Comparison of ENCODE assay signal across 21 mouse cellular contexts in the genomic region with DNA sequence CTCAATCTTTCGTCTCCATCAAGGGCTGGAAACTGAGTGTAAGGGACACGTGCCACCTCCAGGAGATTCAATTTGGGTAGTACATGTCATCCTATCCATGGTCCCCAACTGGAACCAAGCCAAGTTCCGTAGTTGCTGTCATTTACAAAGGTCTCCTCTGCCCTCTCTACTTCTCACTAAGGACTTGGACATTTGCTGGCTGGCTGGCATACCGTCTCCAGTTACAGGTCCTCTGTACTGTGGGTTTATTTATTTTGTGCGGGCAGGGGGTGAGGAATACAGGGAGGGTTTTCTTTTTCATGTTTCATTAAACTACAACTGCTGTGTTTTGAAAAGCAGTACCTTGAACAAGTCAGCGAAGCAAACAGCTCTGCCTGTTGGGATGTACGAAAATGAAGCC. TPM values are rescaled to one million over a fixed set of nuclear protein-coding genes. Genes with fewer than 3 reads are reported as not detected.
A peak's percentile ranks its signal among the peaks of the same experiment; 100 is the strongest.
DNase-seq lines count a peak whose midpoint lies in the region; ATAC-seq and TF ChIP-seq lines count a peak whose summit lies in the region.
"Had no signal": no experiment of that assay in that cellular context is flagged by ENCODE, and none has a peak within 500 bp of the region (broad histone marks: within the 10 kb centered on the region; RNA-seq: fewer than 3 reads in every experiment).

No protein-coding gene starts in this region.

- no peak for TF ChIP-seq CTCF in stomach, postnatal 0 days (IDR thresholded peaks at IDR 0.05; ENCODE audit: low read depth)

- DNase-seq in embryo, embryonic 10.5 days (ENCODE audit: low spot score) = peak; percentile 24
- no peak for DNase-seq in embryo, embryonic 9.5 days (ENCODE audit: extremely low spot score)
- DNase-seq in kidney, postnatal 10 days = no peak
- DNase-seq in midbrain, embryonic 11.5 days (ENCODE audit: low spot score, missing footprints) = peak; percentile 77
- peak; percentile 11 for DNase-seq in stomach, postnatal 0 days (ENCODE audit: low spot score)
- no peak for DNase-seq in hindbrain, embryonic 14.5 days (ENCODE audit: low spot score)
- DNase-seq: adrenal gland, postnatal 10 days; cerebellum, adult 2 months; cerebellum, postnatal 36 days; gastrocnemius, postnatal 10 days; heart, postnatal 10 days; lung, adult 18-20 months; lung, postnatal 10 days; thymus, postnatal 36 days had no signal

- ATAC-seq in kidney, embryonic 14.5 days (ENCODE audit: low FRiP score, low TSS enrichment) = peak; percentile 79
- no peak for ATAC-seq in midbrain, embryonic 11.5 days (ENCODE audit: low FRiP score)
- ATAC-seq in midbrain, embryonic 13.5 days = no peak
- ATAC-seq in stomach, postnatal 0 days (ENCODE audit: low FRiP score, low TSS enrichment) = no peak
- ATAC-seq in hindbrain, embryonic 14.5 days (ENCODE audit: low FRiP score) = no peak
- ATAC-seq: forebrain, embryonic 16.5 days had no signal

- H3K9me3 ChIP-seq in kidney, embryonic 14.5 days (ENCODE audit: control insufficient read depth, low read length) = no peaks in the 10 kb centered on the region
- no peaks in the 10 kb centered on the region for H3K9me3 ChIP-seq in midbrain, embryonic 11.5 days (ENCODE audit: control insufficient read depth, low read length)
- no peaks in the 10 kb centered on the region for H3K9me3 ChIP-seq in midbrain, embryonic 13.5 days
- H3K9me3 ChIP-seq in stomach, postnatal 0 days (ENCODE audit: control insufficient read depth, low read length) = no peaks in the 10 kb centered on the region
- H3K9me3 ChIP-seq in hindbrain, embryonic 14.5 days (ENCODE audit: control insufficient read depth, low read length) = no peaks in the 10 kb centered on the region
- H3K9me3 ChIP-seq: forebrain, embryonic 10.5 days; heart, embryonic 12.5 days; hindbrain, embryonic 15.5 days; midbrain, embryonic 12.5 days had no signal

- peaks cover 16% of the 10 kb centered on the region; the same call in 1 of the 2 replicates for H3K4me1 ChIP-seq in kidney, embryonic 14.5 days (ENCODE audit: control insufficient read depth, insufficient read depth, low read length)
- no peaks in the 10 kb centered on the region for H3K4me1 ChIP-seq in midbrain, embryonic 11.5 days (ENCODE audit: control insufficient read depth, insufficient read depth, low read length)
- H3K4me1 ChIP-seq in midbrain, embryonic 13.5 days (replicated peaks) = 0 out of 2 replicates have a peak, but pooled peaks cover 2% of the 10 kb centered on the region
- H3K4me1 ChIP-seq in stomach, postnatal 0 days (replicated peaks; ENCODE audit: control insufficient read depth, insufficient read depth) = peaks cover 4% of the 10 kb centered on the region; the same call in 1 of the 2 replicates
- H3K4me1 ChIP-seq in hindbrain, embryonic 14.5 days (replicated peaks; ENCODE audit: control insufficient read depth, insufficient read depth, low read length) = no peaks in the 10 kb centered on the region
- H3K4me1 ChIP-seq: hindbrain, embryonic 15.5 days; midbrain, embryonic 12.5 days had no signal

- no peak overlapping the region for H3K4me3 ChIP-seq in kidney, embryonic 14.5 days (ENCODE audit: low read length)
- no peak overlapping the region for H3K4me3 ChIP-seq in midbrain, embryonic 11.5 days (ENCODE audit: low read depth, low read length)
- no peak overlapping the region for H3K4me3 ChIP-seq in midbrain, embryonic 13.5 days (replicated peaks)
- H3K4me3 ChIP-seq in stomach, postnatal 0 days (ENCODE audit: low read depth, low read length) = no peak overlapping the region
- H3K4me3 ChIP-seq in hindbrain, embryonic 14.5 days (replicated peaks; ENCODE audit: low read length) = no peak overlapping the region
- H3K4me3 ChIP-seq: forebrain, embryonic 10.5 days; heart, embryonic 12.5 days; hindbrain, embryonic 15.5 days; midbrain, embryonic 12.5 days had no signal

- H3K27ac ChIP-seq in kidney, embryonic 14.5 days (ENCODE audit: low read depth, low read length) = no peak overlapping the region
- no peak overlapping the region for H3K27ac ChIP-seq in midbrain, embryonic 11.5 days (ENCODE audit: low read depth, low read length)
- H3K27ac ChIP-seq in midbrain, embryonic 13.5 days = no peak overlapping the region
- no peak overlapping the region for H3K27ac ChIP-seq in stomach, postnatal 0 days (replicated peaks)
- no peak overlapping the region for H3K27ac ChIP-seq in hindbrain, embryonic 14.5 days
- H3K27ac ChIP-seq: forebrain, embryonic 10.5 days; hindbrain, embryonic 15.5 days; midbrain, embryonic 12.5 days had no signal

- WGBS in kidney, embryonic 14.5 days = 32% methylated on average over 7 of the region's 7 CpGs
- 84% methylated on average over 7 of the region's 7 CpGs for WGBS in midbrain, embryonic 11.5 days
- 84% methylated on average over 7 of the region's 7 CpGs for WGBS in midbrain, embryonic 13.5 days
- 73% methylated on average over 7 of the region's 7 CpGs for WGBS in stomach, postnatal 0 days
- 79% methylated on average over 7 of the region's 7 CpGs for WGBS in hindbrain, embryonic 14.5 days

- H3K36me3 ChIP-seq in kidney, embryonic 14.5 days (ENCODE audit: control insufficient read depth, insufficient read depth, low read length) = no peaks in the 10 kb centered on the region
- no peaks in the 10 kb centered on the region for H3K36me3 ChIP-seq in midbrain, embryonic 11.5 days (ENCODE audit: control insufficient read depth, insufficient read depth, low read length)
- no peaks in the 10 kb centered on the region for H3K36me3 ChIP-seq in midbrain, embryonic 13.5 days
- no peaks in the 10 kb centered on the region for H3K36me3 ChIP-seq in stomach, postnatal 0 days (ENCODE audit: control insufficient read depth, insufficient read depth, low read length)
- H3K36me3 ChIP-seq in hindbrain, embryonic 14.5 days (replicated peaks; ENCODE audit: control insufficient read depth, insufficient read depth) = no peaks in the 10 kb centered on the region
- H3K36me3 ChIP-seq: forebrain, embryonic 10.5 days; heart, embryonic 12.5 days; hindbrain, embryonic 15.5 days; midbrain, embryonic 12.5 days had no signal

- H3K27me3 ChIP-seq in kidney, embryonic 14.5 days (ENCODE audit: control insufficient read depth, insufficient read depth, low read length) = 0 out of 2 replicates have a peak, but pooled peaks cover 4% of the 10 kb centered on the region
- H3K27me3 ChIP-seq in midbrain, embryonic 11.5 days (ENCODE audit: control insufficient read depth, insufficient read depth, low read length) = no peaks in the 10 kb centered on the region
- H3K27me3 ChIP-seq in midbrain, embryonic 13.5 days = no peaks in the 10 kb centered on the region
- no peaks in the 10 kb centered on the region for H3K27me3 ChIP-seq in stomach, postnatal 0 days (ENCODE audit: control insufficient read depth, insufficient read depth, low read length)
- H3K27me3 ChIP-seq in hindbrain, embryonic 14.5 days (ENCODE audit: control insufficient read depth, insufficient read depth, low read length) = no peaks in the 10 kb centered on the region
- H3K27me3 ChIP-seq: hindbrain, embryonic 15.5 days; midbrain, embryonic 12.5 days had no signal

- H3K9ac ChIP-seq in kidney, embryonic 14.5 days (ENCODE audit: low read depth, low read length) = no peak overlapping the region
- no peak overlapping the region for H3K9ac ChIP-seq in midbrain, embryonic 11.5 days (ENCODE audit: low read length)
- H3K9ac ChIP-seq in midbrain, embryonic 13.5 days (replicated peaks) = no peak overlapping the region
- H3K9ac ChIP-seq in stomach, postnatal 0 days (ENCODE audit: low read length) = no peak overlapping the region
- H3K9ac ChIP-seq in hindbrain, embryonic 14.5 days = no peak overlapping the region
- H3K9ac ChIP-seq: heart, embryonic 12.5 days; hindbrain, embryonic 15.5 days; midbrain, embryonic 12.5 days had no signal

- no peak overlapping the region for H3K4me2 ChIP-seq in kidney, embryonic 14.5 days (replicated peaks; ENCODE audit: low read depth, low read length)
- no peak overlapping the region for H3K4me2 ChIP-seq in midbrain, embryonic 11.5 days
- no peak overlapping the region for H3K4me2 ChIP-seq in midbrain, embryonic 13.5 days (replicated peaks)
- no peak overlapping the region for H3K4me2 ChIP-seq in stomach, postnatal 0 days (replicated peaks; ENCODE audit: low read depth)
- H3K4me2 ChIP-seq in hindbrain, embryonic 14.5 days (replicated peaks) = no peak overlapping the region
- H3K4me2 ChIP-seq: heart, embryonic 12.5 days; hindbrain, embryonic 15.5 days; midbrain, embryonic 12.5 days had no signal

- no peak for TF ChIP-seq EP300 in stomach, postnatal 0 days (optimal IDR thresholded peaks at IDR 0.05)

RNA-seq across cellular contexts. Expression of a gene that starts 55.7 kb away (rescaled TPM):
- polyA plus RNA-seq in kidney, embryonic 14.5 days (2014; fragmentation: Nextera tagmentation; extraction: Ambion mirVana) = 9.0 and 10.1 TPM in 2 replicates
- 8.1 and 9.3 TPM in 2 replicates for polyA plus RNA-seq in midbrain, embryonic 11.5 days (2014; fragmentation: Nextera tagmentation; extraction: Ambion mirVana)
- polyA plus RNA-seq in midbrain, embryonic 13.5 days (2015; fragmentation: Nextera tagmentation; extraction: Ambion mirVana) = 13.4 and 15.0 TPM in 2 replicates
- polyA plus RNA-seq in stomach, postnatal 0 days (2015; fragmentation: Nextera tagmentation; extraction: Ambion mirVana) = 3.6 and 4.1 TPM in 2 replicates
- 8.1 and 9.2 TPM in 2 replicates for polyA plus RNA-seq in hindbrain, embryonic 14.5 days (2014; fragmentation: Nextera tagmentation; extraction: Ambion mirVana)

Comparison
In these comparisons a context has a peak if more than half of its experiments do, and no peak if none do; other contexts are left out.
1. DNase-seq: peak in embryo, embryonic 10.5 days (single experiment), midbrain, embryonic 11.5 days (single experiment) and stomach, postnatal 0 days (single experiment); none in embryo, embryonic 9.5 days (single experiment), kidney, postnatal 10 days (single experiment) and hindbrain, embryonic 14.5 days (single experiment).